Mouse (Mus musculus) gonadal fat pad, adult 2 months (tissue): Measurements from ENCODE around the gene Tuba1b. TPM values are rescaled to one million over a fixed set of nuclear protein-coding genes. Genes with fewer than 3 reads are reported as not detected.

Source experiments
- DNase-seq: peaks from one replicate; pipeline ENCODE4 v3.0.0-alpha.2; 2012; ENCODE audit warnings: low read depth
- polyA plus RNA-seq: library from polyadenylated mRNA; depleted of rRNA; stranded (reverse); fragments of >200 nt; gene quantifications from 2 replicates; pipeline ENCODE4 v1.2.3, GENCODE M21; 2012; rRNA removed

Gene Tuba1b
- polyA plus RNA-seq, 1 experiment, result 3,142 TPM

- no peak for DNase-seq
Measured at GRCm38 (mm10) chr15:98891907-98892606, 42.3 kb downstream of the Tuba1b start.

GRCm38 (mm10) chr15:98891198-98891742 is 43.1 kb downstream of the Tuba1b start:
- DNase-seq, result no peak

- DNase-seq, result no peak
Measured at GRCm38 (mm10) chr15:98887526-98887925, 46.8 kb downstream of the Tuba1b start.

- no peak for DNase-seq
Measured at GRCm38 (mm10) chr15:98886667-98887387, 47.5 kb downstream of the Tuba1b start.

GRCm38 (mm10) chr15:98884106-98884505 is 50.3 kb downstream of the Tuba1b start:
- DNase-seq, result no peak

- no peak for DNase-seq
Measured at GRCm38 (mm10) chr15:98883661-98884060, 50.7 kb downstream of the Tuba1b start.

GRCm38 (mm10) chr15:98881656-98882008 is 52.7 kb downstream of the Tuba1b start:
- no peak for DNase-seq

Other genes with a start within 250 kb of the Tuba1b start
- gene Ccdc65, start 226.4 kb downstream of the Tuba1b start, polyA plus RNA-seq, result 0.73 and 1.6 TPM in 2 replicates
- 59.6 and 73.5 TPM in 2 replicates for gene Fkbp11, start 206.4 kb downstream of the Tuba1b start, polyA plus RNA-seq
- 149 and 209 TPM in 2 replicates for gene Arf3, start 171.4 kb downstream of the Tuba1b start, polyA plus RNA-seq
- gene Wnt10b, start 156.4 kb downstream of the Tuba1b start, polyA plus RNA-seq, result 2.7 and 3.7 TPM in 2 replicates
- gene Wnt1, start 144.7 kb downstream of the Tuba1b start, polyA plus RNA-seq, result 0.05 TPM in 1 of 2 replicates, not detected in the other
- gene Ddn, start 125.1 kb downstream of the Tuba1b start, polyA plus RNA-seq, result 0.05 and 0.11 TPM in 2 replicates
- 83.3 and 101 TPM in 2 replicates for gene Prkag1, start 103.0 kb downstream of the Tuba1b start, polyA plus RNA-seq
- 14.9 and 24.3 TPM in 2 replicates for gene Kmt2d, start 63.4 kb downstream of the Tuba1b start, polyA plus RNA-seq
- gene Rhebl1, start 40.0 kb downstream of the Tuba1b start, polyA plus RNA-seq, result 1.8 and 3.2 TPM in 2 replicates
- 1.7 and 2.1 TPM in 2 replicates for gene Dhh, start 36.0 kb downstream of the Tuba1b start, polyA plus RNA-seq
- gene Lmbr1l, start 16.3 kb downstream of the Tuba1b start, polyA plus RNA-seq, result 37.5 and 42.9 TPM in 2 replicates
- 1.2 and 151 TPM in 2 replicates for gene Gm49450, start 19.0 kb upstream of the Tuba1b start, polyA plus RNA-seq
- 538 and 2,258 TPM in 2 replicates for gene Tuba1a, start 19.1 kb upstream of the Tuba1b start, polyA plus RNA-seq
- gene Tuba1c, start 95.3 kb upstream of the Tuba1b start, polyA plus RNA-seq, result 213 and 263 TPM in 2 replicates
- gene Prph, start 120.6 kb upstream of the Tuba1b start, polyA plus RNA-seq, result 0.06 and 0.32 TPM in 2 replicates
- gene Troap, start 140.0 kb upstream of the Tuba1b start, polyA plus RNA-seq, result 2.3 and 3.0 TPM in 2 replicates
- gene C1ql4, start 153.3 kb upstream of the Tuba1b start, polyA plus RNA-seq, result 1.8 and 2.1 TPM in 2 replicates
- 5.8 and 7.6 TPM in 2 replicates for gene Dnajc22, start 158.6 kb upstream of the Tuba1b start, polyA plus RNA-seq
- gene Spats2, start 191.4 kb upstream of the Tuba1b start, polyA plus RNA-seq, result 14.7 and 15.2 TPM in 2 replicates